9 mouse cellular contexts compared by ENCODE assay signal in genomic region chr13:55694110-55694509, GRCm38 (mm10). TPM values are rescaled to one million over a fixed set of nuclear protein-coding genes. Genes with fewer than 3 reads are reported as not detected.
A peak's percentile ranks its signal among the peaks of the same experiment; 100 is the strongest.
DNase-seq lines count a peak whose midpoint lies in the region; ATAC-seq and TF ChIP-seq lines count a peak whose summit lies in the region.
"Had no signal": no experiment of that assay in that cellular context is flagged by ENCODE, and none has a peak within 500 bp of the region (broad histone marks: within the 10 kb centered on the region; RNA-seq: fewer than 3 reads in every experiment).

No protein-coding gene starts in this region.

- peaks cover 11% of the 10 kb centered on the region for H3K36me3 ChIP-seq in heart, embryonic 13.5 days
- peaks cover 10 to 28% of the 10 kb centered on the region in 2 experiments for H3K36me3 ChIP-seq in CH12.LX (replicated peaks in 1 of 2; ENCODE audit: control insufficient read depth in 1 of 2, insufficient read depth in 1 of 2, low read length in 1 of 2)
- H3K36me3 ChIP-seq in forebrain, embryonic 11.5 days (ENCODE audit: control insufficient read depth, insufficient read depth, low read length): peaks cover 2% of the 10 kb centered on the region; the same call in 1 of the 2 replicates
- H3K36me3 ChIP-seq in liver, embryonic 14.5 days (replicated peaks; ENCODE audit: control insufficient read depth, insufficient read depth, low read depth): peaks cover 6% of the 10 kb centered on the region

- H3K79me2 ChIP-seq in CH12.LX (replicated peaks; ENCODE audit: control insufficient read depth, extremely low read depth, insufficient read depth, poor library complexity, severe bottlenecking): peaks cover 60% of the 10 kb centered on the region

- in situ Hi-C loops in CH12.LX (cut with MboI; ENCODE audit: low pct_ligation_motif_present, low pct_unique_long_range_greater_than_20kb, low sequenced_read_pairs): no loop called here

- H3K27me3 ChIP-seq in heart, embryonic 13.5 days (replicated peaks): no peaks in the 10 kb centered on the region
- no peaks in the 10 kb centered on the region for H3K27me3 ChIP-seq in CH12.LX (replicated peaks)
- no peaks in the 10 kb centered on the region for H3K27me3 ChIP-seq in forebrain, embryonic 11.5 days (ENCODE audit: control insufficient read depth, insufficient read depth, low read length)
- H3K27me3 ChIP-seq in liver, embryonic 14.5 days (ENCODE audit: control insufficient read depth, insufficient read depth, low read length): no peaks in the 10 kb centered on the region
- H3K27me3 ChIP-seq: Patski had no signal

- no peak for TF ChIP-seq EP300 in CH12.LX (IDR thresholded peaks at IDR 0.05; ENCODE audit: low read length)
- no peak for TF ChIP-seq EP300 in liver, embryonic 14.5 days (IDR thresholded peaks at IDR 0.05; ENCODE audit: low read depth)

- H3K9ac ChIP-seq in heart, embryonic 13.5 days: peak overlapping the region; percentile 100
- H3K9ac ChIP-seq in CH12.LX (ENCODE audit: insufficient read depth, low read depth): peak overlapping the region; percentile 100
- H3K9ac ChIP-seq in forebrain, embryonic 11.5 days (ENCODE audit: low read length): peak overlapping the region; percentile 100
- H3K9ac ChIP-seq in liver, embryonic 14.5 days (replicated peaks): peak overlapping the region; percentile 91

- intact Hi-C loops in heart, postnatal 25 days (cut with DNase I): loop anchor here (5.0 kb wide), 1 partner anchor 33 kb away; the partner anchor contains the start of gene Pcbd2

- no peak for TF ChIP-seq CTCF in CH12.LX (conservative IDR thresholded peaks at IDR 0.05 in 1 of 2, IDR thresholded peaks at IDR 0.05 in 1 of 2; ENCODE audit: low read depth in 2 of 2, low read length in 2 of 2)
- no peak for TF ChIP-seq CTCF in liver, embryonic 14.5 days (IDR thresholded peaks at IDR 0.05; ENCODE audit: low read depth)

- H3K4me3 ChIP-seq in heart, embryonic 13.5 days: peak overlapping the region; percentile 79
- peak overlapping the region; percentile 70 to 91 (median 79) for H3K4me3 ChIP-seq in CH12.LX (replicated peaks in 1 of 3; ENCODE audit: low read depth in 2 of 3, low read length in 2 of 3, poor library complexity in 1 of 3)
- peak overlapping the region; percentile 98 for H3K4me3 ChIP-seq in forebrain, embryonic 11.5 days (ENCODE audit: low read depth, low read length)
- peak overlapping the region; percentile 69 to 88 for H3K4me3 ChIP-seq in liver, embryonic 14.5 days (ENCODE audit: insufficient read depth in 1 of 2, low read depth in 2 of 2, low read length in 2 of 2)

- 14% methylated on average over 8 of the region's 8 CpGs for WGBS in heart, embryonic 13.5 days
- WGBS in forebrain, embryonic 11.5 days: 25% methylated on average over 8 of the region's 8 CpGs
- WGBS in liver, embryonic 14.5 days (ENCODE audit: insufficient replicate concordance): 9% methylated on average over 8 of the region's 8 CpGs

- peak overlapping the region; percentile 97 for H3K27ac ChIP-seq in heart, embryonic 13.5 days (replicated peaks)
- no peak overlapping the region for H3K27ac ChIP-seq in CH12.LX (ENCODE audit: insufficient read depth, low read depth)
- H3K27ac ChIP-seq in forebrain, embryonic 11.5 days (ENCODE audit: low read depth, low read length): no peak overlapping the region
- H3K27ac ChIP-seq in liver, embryonic 14.5 days: peak overlapping the region; percentile 20

- peak overlapping the region; percentile 90 for H3K4me2 ChIP-seq in heart, embryonic 13.5 days
- H3K4me2 ChIP-seq in CH12.LX (ENCODE audit: insufficient read depth, low read depth, poor library complexity, severe bottlenecking): peak overlapping the region; percentile 99
- H3K4me2 ChIP-seq in forebrain, embryonic 11.5 days (ENCODE audit: low read depth, low read length, severe bottlenecking): peak overlapping the region; percentile 78
- peak overlapping the region; percentile 94 for H3K4me2 ChIP-seq in liver, embryonic 14.5 days (ENCODE audit: low read depth)

- DNase-seq in heart, postnatal 25 days (ENCODE audit: low spot score): no peak
- DNase-seq in CH12.LX (ENCODE audit: extremely low read depth): peak; percentile 22
- no peak for DNase-seq in forebrain, embryonic 11.5 days (ENCODE audit: low spot score)
- no peak for DNase-seq in liver, embryonic 14.5 days (ENCODE audit: low read depth in 3 of 3, low spot score in 3 of 3)
- DNase-seq in ovary, adult 18-20 months (ENCODE audit: low spot score): no peak

- no peak for ATAC-seq in heart, embryonic 13.5 days (ENCODE audit: extremely low read depth, insufficient number of reproducible peaks, low FRiP score, low TSS enrichment)
- no peak for ATAC-seq in forebrain, embryonic 11.5 days (replicated peaks; ENCODE audit: low FRiP score)
- no peak for ATAC-seq in liver, embryonic 14.5 days (ENCODE audit: insufficient read depth)
- ATAC-seq in monocyte, adult 5-6 weeks (replicated peaks; ENCODE audit: insufficient number of reproducible peaks, low FRiP score, low TSS enrichment, poor library complexity, severe bottlenecking): no peak
- no peak for ATAC-seq in activated CD4-positive, CD25-positive, alpha-beta regulatory T cell, adult 4 months
- ATAC-seq: Patski had no signal

- no peak for TF ChIP-seq RAD21 in CH12.LX (IDR thresholded peaks at IDR 0.05; ENCODE audit: low read depth, low read length)

- no peaks in the 10 kb centered on the region for H3K9me3 ChIP-seq in heart, embryonic 13.5 days
- H3K9me3 ChIP-seq in CH12.LX (replicated peaks; ENCODE audit: low read length): no peaks in the 10 kb centered on the region
- H3K9me3 ChIP-seq in forebrain, embryonic 11.5 days (ENCODE audit: control insufficient read depth, low read length): no peaks in the 10 kb centered on the region
- H3K9me3 ChIP-seq in liver, embryonic 14.5 days (ENCODE audit: control insufficient read depth, low read length): no peaks in the 10 kb centered on the region

- no peak for TF ChIP-seq POLR2A in CH12.LX (IDR thresholded peaks at IDR 0.05; ENCODE audit: low read depth, low read length)

- H3K4me1 ChIP-seq in heart, embryonic 13.5 days: peaks cover 34% of the 10 kb centered on the region
- peaks cover 3 to 25% of the 10 kb centered on the region in 2 experiments; a peak in 3 of 4 replicates for H3K4me1 ChIP-seq in CH12.LX (ENCODE audit: control insufficient read depth in 1 of 2, insufficient read depth in 2 of 2)
- peaks cover 3% of the 10 kb centered on the region; the same call in 1 of the 2 replicates for H3K4me1 ChIP-seq in forebrain, embryonic 11.5 days (replicated peaks; ENCODE audit: control insufficient read depth, insufficient read depth, low read length)
- peaks cover 19% of the 10 kb centered on the region in 2 experiments for H3K4me1 ChIP-seq in liver, embryonic 14.5 days (replicated peaks; ENCODE audit: control insufficient read depth in 2 of 2, insufficient read depth in 2 of 2, low read length in 1 of 2)

- dilution Hi-C loops in CH12.LX (cut with MboI; ENCODE audit: extremely low pct_ligation_motif_present, extremely low pct_unique_long_range_greater_than_20kb, low sequenced_read_pairs): no loop called here

RNA-seq across cellular contexts. Expression of gene B230219D22Rik, which starts 1.2 kb away (rescaled TPM):
- 51.5 and 53.4 TPM in 2 replicates for polyA plus RNA-seq in heart, embryonic 13.5 days (2015; fragmentation: Nextera tagmentation; extraction: Ambion mirVana)
- 10 to 100 TPM; 41.1 to 44.9 TPM for total RNA-seq in heart, postnatal 25 days (2021)
- total RNA-seq in CH12.LX (2012; rRNA removed) (22.1 and 23.2 TPM in 2 replicates), CH12.LX (2014; rRNA removed) (35.0 and 36.1 TPM in 2 replicates)
- polyA plus RNA-seq in CH12.LX (2012; ENCODE audit: insufficient read length, low read depth): 25.0 and 25.7 TPM in 2 replicates
- 68.4 and 74.3 TPM in 2 replicates for polyA plus RNA-seq in forebrain, embryonic 11.5 days (2014; fragmentation: Nextera tagmentation; extraction: Ambion mirVana)
- 14.7 and 17.4 TPM in 2 replicates for polyA plus RNA-seq in liver, embryonic 14.5 days (2012; rRNA removed)
- 8.4 and 9.7 TPM in 2 replicates for polyA plus RNA-seq in liver, embryonic 14.5 days (2014; fragmentation: Nextera tagmentation; extraction: Ambion mirVana)
- total RNA-seq in monocyte, adult 5-6 weeks (2017): 37.5 to 51.1 TPM (median 49.4 TPM) in 3 replicates
- 10 to 100 TPM; 12.9 to 15.2 TPM for polyA plus RNA-seq in activated CD4-positive, CD25-positive, alpha-beta regulatory T cell, adult 4 months (2017; shearing (Covaris generic))

RNA-seq across cellular contexts. Expression of gene Txndc15, which starts 20.3 kb away (rescaled TPM):
- polyA plus RNA-seq in heart, embryonic 13.5 days (2015; fragmentation: Nextera tagmentation; extraction: Ambion mirVana): 57.1 and 66.6 TPM in 2 replicates
- total RNA-seq in heart, postnatal 25 days (2021): 10 to 100 TPM; 38.0 to 38.2 TPM
- total RNA-seq in CH12.LX (2012; rRNA removed): 34.6 and 39.7 TPM in 2 replicates
- total RNA-seq in CH12.LX (2014; rRNA removed): 48.7 and 51.2 TPM in 2 replicates
- 37.4 and 45.2 TPM in 2 replicates for polyA plus RNA-seq in CH12.LX (2012; ENCODE audit: insufficient read length, low read depth)
- polyA plus RNA-seq in forebrain, embryonic 11.5 days (2014; fragmentation: Nextera tagmentation; extraction: Ambion mirVana): 83.3 and 84.1 TPM in 2 replicates
- polyA plus RNA-seq in liver, embryonic 14.5 days (2012; rRNA removed): 8.8 and 10.4 TPM in 2 replicates
- 26.7 and 28.5 TPM in 2 replicates for polyA plus RNA-seq in liver, embryonic 14.5 days (2014; fragmentation: Nextera tagmentation; extraction: Ambion mirVana)
- 27.3 to 47.8 TPM (median 47.6 TPM) in 3 replicates for total RNA-seq in monocyte, adult 5-6 weeks (2017)
- 10 to 100 TPM; 31.4 to 31.5 TPM for polyA plus RNA-seq in activated CD4-positive, CD25-positive, alpha-beta regulatory T cell, adult 4 months (2017; shearing (Covaris generic))

RNA-seq across cellular contexts. Expression of gene Pcbd2, which starts 33.1 kb away (rescaled TPM):
- 52.2 and 54.9 TPM in 2 replicates for polyA plus RNA-seq in heart, embryonic 13.5 days (2015; fragmentation: Nextera tagmentation; extraction: Ambion mirVana)
- 10 to 100 TPM; 38.2 to 42.5 TPM for total RNA-seq in heart, postnatal 25 days (2021)
- total RNA-seq in CH12.LX (2012; rRNA removed) (28.6 and 32.1 TPM in 2 replicates), CH12.LX (2014; rRNA removed) (19.0 and 20.6 TPM in 2 replicates)
- polyA plus RNA-seq in CH12.LX (2012; ENCODE audit: insufficient read length, low read depth): 44.9 and 45.0 TPM in 2 replicates
- 25.8 and 32.9 TPM in 2 replicates for polyA plus RNA-seq in forebrain, embryonic 11.5 days (2014; fragmentation: Nextera tagmentation; extraction: Ambion mirVana)
- 19.7 and 25.1 TPM in 2 replicates for polyA plus RNA-seq in liver, embryonic 14.5 days (2012; rRNA removed)
- polyA plus RNA-seq in liver, embryonic 14.5 days (2014; fragmentation: Nextera tagmentation; extraction: Ambion mirVana): 35.7 and 40.9 TPM in 2 replicates
- 18.4 to 47.8 TPM (median 21.5 TPM) in 3 replicates for total RNA-seq in monocyte, adult 5-6 weeks (2017)
- polyA plus RNA-seq in activated CD4-positive, CD25-positive, alpha-beta regulatory T cell, adult 4 months (2017; shearing (Covaris generic)): 10 to 100 TPM; 11.9 to 15.1 TPM

RNA-seq across cellular contexts. Expression of gene Ddx46, which starts 59.3 kb away (rescaled TPM):
- polyA plus RNA-seq in heart, embryonic 13.5 days (2015; fragmentation: Nextera tagmentation; extraction: Ambion mirVana): 18.7 and 18.8 TPM in 2 replicates
- total RNA-seq in heart, postnatal 25 days (2021): 10 to 100 TPM; 18.9 to 23.5 TPM
- total RNA-seq in CH12.LX (2012; rRNA removed) (36.1 and 46.3 TPM in 2 replicates), CH12.LX (2014; rRNA removed) (35.4 and 37.4 TPM in 2 replicates)
- 99.8 and 103 TPM in 2 replicates for polyA plus RNA-seq in CH12.LX (2012; ENCODE audit: insufficient read length, low read depth)
- polyA plus RNA-seq in forebrain, embryonic 11.5 days (2014; fragmentation: Nextera tagmentation; extraction: Ambion mirVana): 56.8 and 58.2 TPM in 2 replicates
- polyA plus RNA-seq in liver, embryonic 14.5 days (2012; rRNA removed): 9.8 and 19.3 TPM in 2 replicates
- 17.4 and 19.2 TPM in 2 replicates for polyA plus RNA-seq in liver, embryonic 14.5 days (2014; fragmentation: Nextera tagmentation; extraction: Ambion mirVana)
- 123 to 183 TPM (median 145 TPM) in 3 replicates for total RNA-seq in monocyte, adult 5-6 weeks (2017)
- polyA plus RNA-seq in activated CD4-positive, CD25-positive, alpha-beta regulatory T cell, adult 4 months (2017; shearing (Covaris generic)): 10 to 100 TPM; 59.1 to 64.8 TPM

Comparison
In these comparisons a context has a peak if more than half of its experiments do, and no peak if none do; other contexts are left out.
1. H3K27ac ChIP-seq: peak in heart, embryonic 13.5 days (single experiment) and liver, embryonic 14.5 days (single experiment); none in CH12.LX (single experiment) and forebrain, embryonic 11.5 days (single experiment).
2. Peak in every context shown above with its lines, with median percentiles within 50 percentile points of each other: H3K4me2 ChIP-seq, H3K4me3 ChIP-seq and H3K9ac ChIP-seq.